Mouse (Mus musculus) ES-CJ7 (cell line): ENCODE measurements around the gene Nf2.
A peak's percentile ranks its signal among the peaks of the same experiment; 100 is the strongest.

Experiments used
- DNase-seq: peaks from one replicate; pipeline ENCODE4 v3.0.0; 2011; ENCODE audit warnings: low read depth, low spot score

Gene Nf2

DNA sequence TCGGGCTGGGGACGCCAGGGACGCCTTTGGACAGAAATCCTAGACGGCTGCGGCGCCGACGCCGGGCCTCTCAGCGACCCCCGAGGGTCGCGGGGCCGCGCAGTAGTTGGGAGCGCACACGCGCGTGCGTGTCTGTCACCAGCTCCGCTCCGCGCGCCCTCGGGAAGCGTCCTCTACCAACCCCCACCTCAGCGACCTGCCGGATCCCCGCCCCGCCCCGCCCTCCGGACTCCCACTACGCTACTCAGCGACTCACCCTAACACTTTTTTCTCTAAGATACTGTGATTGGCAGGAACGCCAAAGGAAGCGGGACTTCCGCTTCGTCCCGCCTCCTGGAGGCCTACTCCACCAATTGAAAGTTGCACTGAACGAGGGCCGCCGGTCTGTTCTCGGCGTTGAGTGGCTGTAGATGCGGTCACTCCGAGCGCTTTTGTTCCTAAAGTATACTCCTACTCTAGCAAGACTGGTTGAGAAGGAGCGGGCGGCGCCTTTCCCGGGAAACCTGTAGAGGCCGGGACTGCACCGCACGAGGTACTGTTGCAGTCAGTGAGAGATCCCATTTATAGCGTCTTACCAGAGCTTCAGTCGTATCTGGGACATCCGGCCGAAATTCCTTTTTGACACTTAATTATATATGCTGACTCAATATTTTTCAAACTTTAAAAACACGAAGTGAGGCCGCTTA, at the start of gene Nf2:
TSS of gene Nf2 (minus strand) at position 279 of the 686 bp plus-strand sequence.
- peak; percentile 100 for DNase-seq

DNA sequence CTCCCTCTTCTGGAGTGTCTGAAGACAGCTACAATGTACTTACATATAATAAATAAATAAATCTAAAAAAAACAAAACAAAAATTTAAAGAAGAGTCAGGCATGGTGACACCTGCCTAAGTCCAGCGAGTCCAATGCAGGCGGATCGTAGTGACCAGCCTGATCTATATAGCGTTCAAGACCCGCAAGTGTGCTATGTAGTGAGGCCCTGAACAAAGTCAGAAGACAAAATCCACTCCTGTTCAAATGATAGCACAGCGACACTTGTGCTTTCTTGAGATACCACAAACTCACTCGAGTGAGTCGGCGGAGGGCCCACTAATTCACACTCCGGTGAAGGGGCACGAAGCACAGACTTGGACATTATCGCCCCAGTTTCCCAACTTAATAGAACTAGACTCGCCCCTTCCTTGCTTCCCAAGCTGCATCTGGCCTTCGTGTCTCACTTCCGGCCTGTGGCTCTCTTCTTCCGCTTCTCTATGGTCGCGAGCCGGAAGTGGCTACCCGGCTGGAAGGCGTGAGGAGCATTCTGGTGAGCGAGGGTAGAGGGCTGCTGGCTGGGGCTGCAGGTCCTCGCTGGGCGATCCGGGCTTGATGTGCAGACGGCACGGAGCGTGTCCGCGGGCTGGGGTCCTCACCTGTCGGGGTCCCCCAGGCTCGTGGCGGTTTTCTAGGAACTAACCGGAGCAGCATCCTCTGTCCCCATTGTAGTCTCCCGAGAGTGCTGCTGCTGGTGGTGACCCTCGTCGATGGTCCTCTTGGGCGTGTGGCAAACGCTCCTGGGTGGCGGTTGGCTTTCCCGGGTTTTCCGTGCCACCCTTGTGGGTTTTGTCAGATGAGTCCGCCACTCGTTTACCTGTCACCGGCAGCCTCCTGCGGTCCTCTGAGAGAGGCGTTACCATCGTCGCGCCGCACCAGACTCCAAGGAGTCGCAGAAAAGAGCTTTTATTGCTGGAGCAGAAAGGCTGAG, 45.8 kb upstream of the Nf2 start, which contains the start of gene Thoc5:
TSS of gene Thoc5 (plus strand) at position 473 of the 969 bp plus-strand sequence.
- DNase-seq: peak; percentile 82

DNA sequence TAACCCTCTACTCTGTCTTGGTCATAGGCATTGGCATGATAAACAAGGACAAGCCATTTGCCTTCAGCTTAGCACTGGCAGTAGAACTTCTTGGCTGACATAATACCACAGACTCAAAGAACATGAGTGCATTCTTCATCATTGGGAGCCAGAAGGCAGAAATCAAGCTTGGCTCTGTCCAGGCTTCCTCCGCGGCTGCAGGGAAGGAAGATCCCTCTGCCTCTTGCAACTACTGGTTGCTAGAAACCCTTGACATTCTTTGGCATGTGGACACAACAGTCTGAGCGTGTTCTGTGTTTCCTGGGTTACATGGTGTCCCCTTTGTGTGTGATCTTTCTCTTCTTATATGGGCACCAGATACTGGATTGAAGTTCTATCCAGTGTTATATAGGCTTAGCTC, 37.7 kb upstream of the Nf2 start:
- no peak for DNase-seq

DNA sequence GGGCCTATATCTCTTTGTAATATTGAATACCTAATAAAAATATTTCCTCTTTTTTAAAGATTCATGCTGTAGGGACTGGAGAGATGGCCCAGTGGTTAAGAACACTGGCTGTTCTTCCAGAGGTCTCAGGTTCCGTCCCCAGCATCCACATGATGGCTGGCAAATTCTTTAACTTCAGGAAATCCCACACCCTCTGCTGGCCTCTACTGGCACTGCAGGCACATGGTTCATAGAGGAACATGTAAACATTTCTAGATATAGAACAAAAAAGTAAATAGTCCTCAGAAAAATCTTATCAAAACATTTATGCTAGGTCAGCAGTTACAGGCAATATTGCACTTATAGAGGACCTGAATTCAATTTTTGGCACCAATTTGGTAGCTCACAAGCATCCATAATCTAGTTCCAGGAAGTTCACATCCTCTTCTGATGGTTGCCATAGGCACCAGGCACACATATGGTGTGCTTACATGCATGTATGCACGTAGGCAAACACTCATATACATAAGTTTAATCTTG, 36.1 kb upstream of the Nf2 start:
- DNase-seq: peak; percentile 72

DNA sequence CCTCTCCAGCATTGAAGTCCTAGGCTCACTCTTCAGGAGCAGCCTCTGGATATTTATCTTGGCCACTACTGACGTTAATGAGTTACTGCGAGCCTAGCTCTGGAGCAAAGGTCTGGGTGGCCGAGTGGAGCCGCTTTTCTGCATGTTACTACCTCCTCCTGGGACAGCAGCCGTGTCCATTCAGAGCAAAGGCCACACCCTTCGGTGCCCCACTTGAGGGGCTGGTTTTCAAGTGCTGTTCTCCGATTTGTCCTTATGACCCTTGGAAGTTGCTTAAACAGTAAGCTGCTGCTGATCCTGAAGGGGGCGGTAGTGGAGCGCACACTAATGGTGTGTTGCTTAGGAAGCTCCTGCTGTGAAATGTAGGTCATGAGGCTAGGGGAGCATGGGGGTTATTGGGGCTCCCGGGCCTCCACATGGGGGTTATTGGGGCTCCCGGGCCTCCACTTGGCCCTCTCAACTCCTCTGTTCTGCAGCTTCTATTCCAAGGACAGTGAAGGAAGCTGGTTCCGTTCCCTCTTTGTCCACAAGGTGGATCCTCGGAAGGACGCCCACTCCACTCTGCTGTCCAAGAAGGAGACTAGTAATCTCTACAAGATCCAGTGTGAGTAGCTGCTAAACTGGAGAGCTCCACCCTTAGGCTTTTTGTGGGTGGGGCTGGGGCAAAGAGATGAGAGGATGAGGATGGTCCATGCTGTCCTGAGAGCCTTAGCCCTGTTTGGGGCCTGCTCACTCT, 33.7 kb upstream of the Nf2 start:
- DNase-seq: peak; percentile 92

DNA sequence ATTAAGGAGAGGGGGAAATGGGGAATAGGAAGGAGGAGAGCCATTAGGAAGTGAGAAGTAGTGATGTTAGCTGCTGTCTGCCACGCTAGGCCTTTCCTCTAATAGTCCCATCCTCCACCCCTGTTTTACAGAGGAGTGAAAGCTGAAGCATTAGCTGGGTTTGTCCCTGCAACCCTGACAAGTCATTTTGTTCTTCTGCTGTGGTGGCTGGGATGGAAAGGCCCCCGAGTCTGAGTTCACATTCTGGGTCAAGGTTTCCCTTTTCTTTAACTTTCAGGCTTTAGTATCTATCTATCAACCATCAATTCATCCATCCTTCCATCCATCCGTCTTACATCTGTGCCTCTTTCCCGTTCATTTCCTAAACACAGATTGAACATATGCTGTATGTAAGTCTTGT, 31.8 kb upstream of the Nf2 start:
- no peak for DNase-seq

DNA sequence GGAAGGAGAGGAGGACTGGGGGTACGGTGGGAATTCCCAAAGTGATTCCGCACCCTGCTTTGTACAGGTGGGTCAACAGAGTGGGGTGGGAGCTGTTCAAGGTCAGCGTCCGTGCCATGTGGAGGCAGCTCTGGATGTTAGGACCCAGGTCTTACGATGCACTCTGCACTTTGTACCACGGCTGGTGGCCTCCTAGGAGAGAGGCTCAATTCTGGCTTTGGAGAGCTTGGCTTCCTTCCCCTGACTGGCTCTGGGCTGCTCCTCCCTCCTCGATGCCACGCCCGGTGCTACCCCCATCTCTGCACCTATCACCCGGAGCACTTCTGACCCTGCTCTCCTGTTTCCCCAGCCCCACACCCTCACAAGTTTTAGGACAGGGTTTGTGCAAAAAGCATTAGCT, 25.2 kb upstream of the Nf2 start:
- DNase-seq: peak; percentile 52

DNA sequence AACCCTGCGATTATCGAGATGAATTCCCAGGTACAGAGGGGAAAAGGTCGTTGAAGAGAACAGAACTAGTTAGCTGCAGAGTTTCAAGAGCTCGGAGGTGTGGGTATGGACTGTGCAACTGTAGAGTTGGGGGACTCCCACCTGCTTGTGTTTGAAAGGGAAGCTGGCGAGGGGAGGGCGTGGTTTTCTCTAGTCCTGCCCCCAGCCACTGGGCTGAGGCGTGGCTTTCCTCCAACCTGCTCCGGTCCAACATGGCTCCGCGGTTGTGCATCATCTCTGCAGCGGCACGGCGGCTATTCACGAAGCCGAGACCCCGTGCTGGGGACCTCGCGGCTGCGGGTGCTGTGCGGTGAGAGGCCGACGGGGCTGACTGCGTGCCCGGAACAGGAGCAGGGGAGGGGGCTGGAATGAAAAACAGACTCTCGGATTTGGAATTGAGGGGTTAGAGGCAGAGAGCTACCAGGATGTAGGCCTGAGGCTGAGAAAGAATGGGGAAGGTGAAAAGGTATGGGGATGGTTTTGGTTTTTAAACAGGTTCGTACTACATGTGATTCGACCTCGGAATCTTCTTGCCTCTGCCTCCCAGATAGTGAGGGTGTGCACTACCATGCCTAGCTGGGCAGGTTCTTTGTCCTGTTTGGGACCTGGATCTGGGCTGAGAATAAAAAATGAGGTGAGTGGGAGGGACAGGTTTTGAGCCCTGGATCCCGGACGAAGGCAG, 24.6 kb upstream of the Nf2 start, which contains the start of gene Nipsnap1:
TSS of gene Nipsnap1 (plus strand) at position 197 of the 721 bp plus-strand sequence.
- peak; percentile 92 for DNase-seq

DNA sequence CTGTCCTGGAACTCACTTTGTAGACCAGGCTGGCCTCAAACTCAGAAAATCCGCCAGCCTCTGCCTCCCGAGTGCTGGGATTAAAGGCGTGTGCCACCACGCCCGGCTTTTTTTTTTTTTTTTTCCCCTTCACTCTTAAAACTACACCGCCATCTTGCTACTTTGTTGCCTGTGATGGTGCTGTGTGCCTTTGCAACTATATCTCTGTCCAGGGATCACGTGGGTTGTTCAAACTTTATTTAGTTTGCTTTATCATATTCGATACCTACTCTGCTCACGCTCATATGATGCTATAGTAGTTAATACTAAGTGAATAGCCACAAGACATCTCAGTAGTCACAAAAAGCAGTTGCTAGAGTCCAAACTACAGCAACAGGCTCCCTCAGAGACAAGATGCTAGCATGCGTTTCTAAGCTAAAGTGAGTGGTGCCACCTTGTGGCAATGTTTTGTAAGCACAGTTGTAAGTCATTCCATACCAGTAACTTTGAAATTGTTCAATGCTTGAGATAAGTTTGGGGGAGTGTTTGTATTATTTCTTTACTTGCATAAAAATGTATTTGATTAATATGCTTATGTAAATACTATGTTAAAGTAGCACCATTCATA, 16.4 kb upstream of the Nf2 start:
- peak; percentile 91 for DNase-seq

DNA sequence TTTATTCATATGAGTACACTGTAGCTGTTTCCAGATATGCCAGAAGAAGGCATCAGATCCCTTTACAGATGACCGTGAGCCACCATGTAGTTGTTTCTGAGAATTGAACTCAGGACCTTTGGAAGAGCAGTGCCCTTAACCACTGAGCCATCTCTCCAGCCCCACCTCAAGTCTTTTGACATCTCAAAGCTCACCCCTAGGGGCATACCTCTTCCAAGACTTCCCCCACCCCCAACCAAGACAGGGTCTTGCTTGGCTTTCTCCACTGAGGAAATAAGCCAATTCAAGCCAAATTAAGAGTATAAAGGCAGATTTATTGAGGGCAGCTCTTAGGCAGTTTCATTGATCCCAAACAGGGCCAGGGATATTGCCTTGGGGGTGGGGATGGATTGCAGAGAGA, 13.4 kb upstream of the Nf2 start:
- peak; percentile 63 for DNase-seq

DNA sequence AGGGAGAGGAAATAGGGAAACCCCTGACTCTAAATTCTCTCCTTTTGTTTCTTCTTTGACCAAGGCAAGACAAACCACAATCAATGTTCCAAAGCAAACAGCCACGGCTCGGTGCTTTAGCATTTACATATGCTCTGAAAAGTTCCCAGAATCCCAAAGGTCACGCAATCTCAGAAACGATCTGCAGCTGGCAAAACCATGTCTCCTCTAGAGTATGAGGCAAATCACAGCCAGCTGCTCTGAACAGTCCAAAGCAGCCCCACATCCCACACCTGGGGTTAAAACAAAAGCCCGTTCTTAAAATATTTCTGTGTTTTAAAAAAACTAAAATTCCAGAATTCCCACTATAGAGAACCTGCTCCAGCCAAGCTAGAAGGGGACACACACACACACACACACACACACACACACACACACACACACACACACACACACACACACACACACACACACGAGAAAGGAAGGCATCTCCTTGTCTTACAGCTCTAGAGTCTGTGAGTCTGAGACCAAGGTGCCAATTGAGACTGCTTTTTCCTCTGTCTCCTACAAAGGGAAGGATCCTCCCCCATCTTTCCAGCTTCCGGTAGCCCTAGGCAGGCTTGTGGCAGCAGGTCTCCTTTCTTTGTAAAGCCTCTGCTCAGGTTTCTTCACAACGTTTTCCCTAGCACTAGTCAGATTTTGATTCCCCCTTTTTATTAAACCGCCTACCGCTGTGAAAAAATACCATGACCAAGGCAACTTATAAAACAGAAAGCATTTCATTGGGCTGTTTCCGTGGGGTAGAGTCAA, 12.7 kb upstream of the Nf2 start:
- peak; percentile 49 for DNase-seq

DNA sequence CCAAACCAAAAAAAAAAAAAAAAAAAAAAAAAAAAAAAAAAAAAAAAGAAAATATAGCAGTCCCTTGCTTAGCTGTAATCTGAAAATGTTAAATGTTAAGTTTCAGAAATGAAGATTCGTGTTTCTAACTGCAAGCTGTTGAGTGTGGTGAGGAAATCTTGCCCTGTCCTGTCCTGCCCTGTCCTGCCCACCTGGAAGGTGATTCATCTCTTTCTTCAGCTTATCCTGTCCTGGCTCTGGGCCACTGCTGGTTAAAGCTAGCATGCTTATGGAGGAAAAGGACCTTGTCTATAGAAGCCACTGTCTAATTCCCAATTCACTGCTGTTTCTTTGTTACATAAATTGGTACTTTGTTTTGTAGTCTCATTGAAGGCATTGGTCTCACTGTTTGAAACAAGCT, 11.7 kb upstream of the Nf2 start:
- DNase-seq: peak; percentile 30

DNA sequence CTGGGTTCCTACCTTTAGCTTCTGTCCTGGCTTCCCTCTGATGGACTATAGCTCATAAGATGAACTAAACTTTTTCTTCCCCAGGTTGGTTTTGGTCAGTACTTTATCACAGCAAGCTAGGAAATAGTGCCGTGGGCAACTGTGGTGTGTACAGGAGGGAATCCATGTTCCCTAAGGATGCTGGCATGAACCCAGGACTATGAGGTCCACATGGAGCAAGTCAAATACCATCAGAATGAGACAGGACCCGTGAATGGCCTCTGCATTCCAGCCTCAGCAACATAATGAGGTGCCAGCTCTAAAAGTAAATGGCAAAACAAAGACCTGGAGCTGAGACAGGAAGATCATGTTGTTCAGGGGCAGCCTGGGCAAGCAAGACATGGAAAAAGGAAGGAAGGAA, 9.1 kb upstream of the Nf2 start:
- no peak for DNase-seq

DNA sequence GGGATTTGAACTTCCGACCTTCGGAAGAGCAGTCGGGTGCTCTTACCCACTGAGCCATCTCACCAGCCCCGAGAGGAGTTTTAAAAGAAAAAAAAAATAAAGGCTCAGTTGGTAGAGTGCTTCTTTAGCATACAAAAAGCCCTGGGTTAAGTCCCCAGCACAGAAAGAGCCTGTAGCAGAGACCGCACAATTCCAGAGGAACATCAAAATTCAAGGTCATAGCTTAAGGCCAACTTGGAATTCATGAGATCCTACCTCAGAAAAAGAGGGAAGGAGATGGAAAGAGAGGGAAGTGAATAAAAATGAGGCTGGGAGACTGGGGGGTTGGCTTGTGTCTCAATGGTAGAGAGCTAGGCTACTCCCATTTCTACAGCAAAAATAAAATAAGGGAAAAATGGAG, 4.8 kb upstream of the Nf2 start:
- peak; percentile 70 for DNase-seq

DNA sequence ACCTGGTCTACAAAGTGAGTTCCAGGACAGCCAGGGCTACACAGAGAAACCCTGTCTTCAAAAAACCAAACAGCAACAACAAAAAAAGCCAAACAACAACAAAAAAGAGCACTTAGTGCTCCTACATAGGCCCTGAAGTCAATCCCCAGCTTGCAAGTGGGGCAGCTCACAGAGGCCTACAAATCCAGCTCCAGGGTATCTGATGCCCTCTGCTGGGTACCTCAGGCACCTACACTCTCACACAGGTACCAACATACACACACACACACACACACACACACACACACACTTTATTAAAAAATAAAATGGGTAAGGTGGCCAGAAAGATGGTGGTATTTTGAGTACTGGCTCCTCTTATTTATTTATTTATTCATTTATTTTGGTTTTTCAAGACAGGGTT, 3.7 kb upstream of the Nf2 start:
- peak; percentile 67 for DNase-seq

DNA sequence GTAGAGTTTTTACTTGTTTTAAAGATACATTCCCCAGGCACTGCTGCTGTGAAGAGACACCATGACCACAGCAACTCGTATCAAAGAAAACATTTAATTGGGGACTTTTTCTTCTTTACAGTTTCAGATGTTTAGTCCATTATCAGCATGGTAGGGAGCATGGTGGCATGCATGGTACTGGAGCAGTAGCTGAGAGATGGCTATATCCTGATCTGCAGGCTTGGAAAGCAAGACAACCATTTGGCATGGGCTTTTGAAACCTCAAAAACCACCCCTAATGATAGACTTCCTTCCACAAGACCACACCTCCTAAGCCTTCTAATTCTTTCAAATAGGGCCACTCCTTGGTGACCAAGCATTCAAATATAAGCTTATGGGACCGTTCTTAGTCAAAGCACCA, 1.1 kb upstream of the Nf2 start:
- no peak for DNase-seq

DNA sequence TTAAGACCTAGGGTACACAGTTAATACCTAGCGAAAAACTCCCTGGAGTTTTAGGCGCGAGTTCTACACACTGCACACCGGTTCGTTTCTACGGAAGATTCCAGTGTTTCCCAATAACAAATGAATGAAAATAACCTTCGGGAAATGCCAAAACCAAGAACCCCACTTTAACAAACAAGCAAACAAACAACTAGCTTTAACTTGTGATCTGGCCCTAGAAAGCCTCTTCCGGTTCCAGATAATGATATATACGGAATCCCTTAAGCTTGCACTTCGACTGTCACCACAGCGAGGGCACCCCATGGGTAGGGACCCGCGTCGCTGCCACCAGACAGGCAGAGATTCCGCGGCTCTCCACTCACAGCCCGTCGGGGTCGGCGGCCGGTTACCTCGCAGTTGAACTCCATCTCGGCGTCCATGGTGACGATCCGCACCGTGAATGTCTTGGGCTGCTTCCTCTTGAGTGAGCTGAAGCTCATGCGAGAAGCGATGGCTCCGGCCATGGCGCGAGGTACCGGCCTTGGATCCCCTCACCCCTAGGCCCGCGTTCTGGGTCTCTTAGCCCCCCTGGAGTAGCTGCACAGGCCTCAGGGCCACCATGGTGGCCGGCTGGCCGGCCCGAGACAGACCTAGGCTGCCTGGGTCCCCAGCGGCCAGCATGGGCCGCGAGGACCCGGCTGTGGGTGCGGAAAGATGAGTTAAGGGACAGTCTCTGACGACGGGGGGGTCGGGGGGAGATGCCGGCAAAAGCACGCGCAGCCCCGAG, 670 bp downstream of the Nf2 start:
- no peak for DNase-seq

DNA sequence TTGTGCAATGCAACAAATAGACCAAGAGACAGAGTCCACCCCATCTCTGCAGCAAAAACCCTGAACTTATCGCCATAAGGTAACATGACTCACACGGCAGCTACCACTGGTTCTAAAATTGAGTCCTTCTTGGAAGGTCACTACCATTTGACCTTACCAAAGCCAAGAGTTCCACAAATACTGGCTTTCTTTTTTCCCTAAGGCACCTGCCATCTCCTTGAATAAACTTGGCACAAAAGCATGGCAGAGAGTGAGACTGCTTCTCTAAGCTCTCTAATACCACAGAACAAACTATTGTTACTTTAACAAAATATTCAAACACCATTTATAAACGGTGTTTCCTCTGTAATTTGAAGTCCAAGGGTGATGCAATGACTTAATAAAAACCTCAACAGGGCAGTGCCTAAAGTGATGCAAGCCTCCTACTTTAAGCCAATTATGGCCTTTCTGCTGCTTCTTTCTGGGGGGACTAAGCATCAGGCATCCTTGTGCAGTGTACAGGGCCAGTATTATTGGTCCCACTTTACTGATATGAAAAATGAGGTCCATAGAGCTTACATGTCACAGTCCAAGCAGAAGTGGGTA, 8.3 kb downstream of the Nf2 start:
- no peak for DNase-seq

DNA sequence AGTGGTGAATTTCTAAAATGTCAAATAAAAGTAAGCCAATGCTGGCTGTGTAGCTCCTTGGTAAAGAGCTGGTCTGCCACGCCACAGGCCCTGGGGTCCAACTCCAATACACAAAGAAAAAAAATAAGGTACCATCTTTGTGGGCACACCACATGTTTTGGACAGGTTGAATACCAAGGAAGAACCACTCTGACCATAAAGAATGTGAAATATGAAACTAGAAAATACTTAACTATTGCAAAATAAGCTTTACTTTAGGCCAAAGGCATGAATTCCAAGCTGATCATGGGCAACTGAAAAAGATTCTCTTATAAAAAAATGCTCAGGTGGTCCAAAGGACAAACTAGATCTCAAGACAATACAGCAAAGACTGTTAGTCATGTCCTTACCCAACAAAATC, 11.1 kb downstream of the Nf2 start:
- DNase-seq: no peak
